Mouse (Mus musculus) heart, embryonic 13.5 days (tissue): ENCODE data around the gene Spint2. TPM values are rescaled to one million over a fixed set of nuclear protein-coding genes. Genes with fewer than 3 reads are reported as not detected.

Experiments
- ATAC-seq: fragments of 200-750 bp; cut with Nextera tagmentation; 2 replicates; pipeline ENCODE4 v1.8.0; 2017; ENCODE audit warnings: moderate TSS enrichment; ENCODE audit not compliant: insufficient number of reproducible peaks, low FRiP score, low TSS enrichment; ENCODE audit errors: extremely low read depth
- H3K27ac ChIP-seq: fragments of 300-500 bp; sonication (generic); replicated peaks from 2 replicates; pipeline ENCODE4 v1.5.1; 2015; ENCODE audit warnings: moderate library complexity, mild to moderate bottlenecking, inconsistent platforms
- H3K27me3 ChIP-seq: fragments of 300-500 bp; sonication (generic); replicated peaks from 2 replicates; pipeline ENCODE4 v1.6.1; 2015; ENCODE audit warnings: mild to moderate bottlenecking, inconsistent platforms
- H3K36me3 ChIP-seq: fragments of 300-500 bp; sonication (generic); 2 replicates; pipeline ENCODE4 v1.6.1; 2015; ENCODE audit warnings: mild to moderate bottlenecking, inconsistent platforms
- H3K4me1 ChIP-seq: fragments of 300-500 bp; sonication (generic); 2 replicates; pipeline ENCODE4 v1.6.1; 2015; ENCODE audit warnings: inconsistent platforms
- H3K4me2 ChIP-seq: fragments of 300-500 bp; sonication (generic); 2 replicates; pipeline ENCODE4 v1.6.1; 2015; ENCODE audit warnings: inconsistent platforms, mild to moderate bottlenecking, moderate library complexity
- H3K4me3 ChIP-seq: fragments of 300-500 bp; sonication (generic); 2 replicates; pipeline ENCODE4 v1.5.1; 2015; ENCODE audit warnings: moderate library complexity, mild to moderate bottlenecking, inconsistent platforms
- H3K9ac ChIP-seq: fragments of 300-500 bp; sonication (generic); 2 replicates; pipeline ENCODE4 v1.6.1; 2015; ENCODE audit warnings: inconsistent platforms, mild to moderate bottlenecking, moderate library complexity
- H3K9me3 ChIP-seq: fragments of 300-500 bp; sonication (generic); 2 replicates; pipeline ENCODE4 v1.6.1; 2016; ENCODE audit warnings: inconsistent platforms
- WGBS: fragments of 180-500 bp; shearing (Covaris S2); methylation state at CpG from one replicate; pipeline ENCODE4 v1.1.7; 2015; ENCODE audit warnings: mixed read lengths; 5-methylcytosine and 5-hydroxymethylcytosine counted together
- polyA plus RNA-seq: library from polyadenylated mRNA; unstranded; fragments of >200 nt; fragmentation: Nextera tagmentation; extraction: Ambion mirVana; gene quantifications from 2 replicates; pipeline ENCODE4 v1.2.1, GENCODE M21; 2015

Gene Spint2
- 111 and 116 TPM in 2 replicates for polyA plus RNA-seq

DNA sequence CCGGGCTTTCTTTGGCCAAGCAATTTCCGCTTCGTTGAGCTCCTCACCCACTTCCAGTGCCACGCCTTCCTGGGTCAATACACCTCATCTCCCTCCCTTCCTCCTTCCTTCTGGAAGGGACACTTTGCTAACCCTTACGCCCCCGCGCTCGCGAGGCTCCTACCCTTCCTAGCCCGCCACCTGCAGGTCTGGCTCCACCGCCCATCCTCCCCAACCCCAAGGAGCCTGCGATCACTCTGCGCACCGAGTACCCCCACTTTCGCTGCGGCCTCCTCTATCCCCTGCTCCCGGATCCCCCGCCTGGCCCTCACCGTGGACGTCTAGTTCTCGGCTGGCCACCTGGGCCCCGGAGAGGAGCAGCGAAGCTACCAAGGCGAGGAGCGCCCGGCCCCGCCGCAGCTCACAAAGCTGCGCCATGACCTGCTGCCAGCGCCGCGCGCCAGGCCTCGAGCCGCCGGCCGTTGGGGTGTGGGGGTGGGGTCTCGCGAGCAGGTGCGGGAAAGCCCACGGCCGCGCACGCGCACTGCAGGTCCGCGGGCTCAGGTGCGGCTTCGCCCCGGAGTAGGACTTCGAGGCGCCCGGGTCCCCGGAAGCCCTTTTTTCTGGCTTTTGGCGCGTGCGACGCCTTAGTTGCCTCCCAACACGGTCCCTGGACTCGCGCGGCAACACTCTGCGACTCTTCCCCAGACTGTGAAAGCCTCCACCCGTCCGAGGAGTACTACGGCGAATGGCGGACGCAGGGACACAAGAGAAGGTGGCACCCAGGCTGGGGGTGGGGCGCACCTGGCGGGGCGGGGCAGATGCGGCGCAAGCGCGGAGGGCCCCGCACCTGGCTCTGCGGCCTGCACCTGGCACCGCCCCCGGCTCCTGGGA lies at the start of gene Spint2:
Spint2 (minus strand) TSS at position 712 of the 873 bp plus-strand sequence.
- Histone ChIP-seq H3K27ac (peak within 1 kb of the TSS; percentile 67), H3K36me3 (no peaks in the 10 kb centered on the region), H3K9ac (peak within 1 kb of the TSS; percentile 86), H3K4me1 (peaks cover 38% of the 10 kb centered on the region), H3K4me3 (peak within 1 kb of the TSS; percentile 71), H3K9me3 (no peaks in the 10 kb centered on the region), H3K4me2 (peak within 1 kb of the TSS; percentile 98), H3K27me3 (peaks cover 54% of the 10 kb centered on the region)
- WGBS: under 1% methylated on average over 76 of the region's 80 CpGs
- ATAC-seq: peak; percentile 43; the same call in 1 of the 2 replicates

DNA sequence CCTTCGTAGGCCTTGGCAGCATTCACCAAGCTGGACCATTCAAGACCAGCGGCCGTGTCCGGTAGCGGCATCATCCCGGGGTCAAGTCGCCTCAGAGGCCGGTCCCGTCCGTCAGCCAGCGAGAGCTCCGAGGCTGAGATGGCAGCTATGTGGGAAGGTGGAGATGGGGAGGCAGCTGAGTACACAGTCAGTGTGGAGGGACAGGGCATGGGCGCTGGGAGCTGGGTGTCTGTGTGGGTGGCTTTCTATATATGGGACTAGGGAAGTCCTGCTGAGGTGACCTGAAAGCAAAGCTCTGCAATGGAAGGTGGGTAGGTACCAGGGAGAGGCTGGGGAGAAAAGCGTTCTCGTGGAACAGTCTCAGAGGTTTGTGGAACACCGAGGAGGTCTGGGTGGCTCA lies 47.3 kb upstream of the Spint2 start:
- H3K4me3 ChIP-seq: no peak overlapping the region
- WGBS: 89% methylated on average over 16 of the region's 16 CpGs
- no peak overlapping the region for H3K27ac ChIP-seq
- ATAC-seq: no peak
- H3K4me1 ChIP-seq: no peaks in the 10 kb centered on the region
- H3K36me3 ChIP-seq: peaks cover 22% of the 10 kb centered on the region
- no peak overlapping the region for H3K4me2 ChIP-seq
- H3K9ac ChIP-seq: no peak overlapping the region
- H3K27me3 ChIP-seq: no peaks in the 10 kb centered on the region
- no peaks in the 10 kb centered on the region for H3K9me3 ChIP-seq

DNA sequence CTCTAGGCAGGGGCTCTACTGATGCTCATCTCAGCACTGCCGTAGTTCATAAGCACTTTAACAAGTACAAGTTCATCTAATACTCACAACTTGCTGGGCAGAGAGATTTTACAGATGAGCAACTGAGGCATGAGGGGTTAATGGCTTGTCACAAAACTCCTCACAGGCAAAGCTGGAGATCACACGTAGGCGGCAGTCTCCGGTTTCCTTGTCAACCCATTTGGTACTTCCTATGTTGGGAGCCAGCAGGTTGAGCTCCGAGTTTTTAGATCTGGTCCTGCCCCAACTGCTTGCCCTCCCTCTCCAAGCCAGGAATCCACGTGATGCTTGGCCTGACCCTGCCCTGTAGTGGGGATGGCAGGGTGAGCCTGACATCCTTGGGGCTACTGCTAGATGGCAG lies 45.4 kb upstream of the Spint2 start:
- Histone ChIP-seq H3K4me2 (no peak overlapping the region), H3K4me3 (no peak overlapping the region), H3K9me3 (no peaks in the 10 kb centered on the region), H3K36me3 (peaks cover 24% of the 10 kb centered on the region), H3K9ac (no peak overlapping the region), H3K27me3 (0 out of 2 replicates have a peak, but pooled peaks cover under 1% of the 10 kb centered on the region), H3K27ac (no peak overlapping the region), H3K4me1 (no peaks in the 10 kb centered on the region)
- 79% methylated on average over 6 of the region's 6 CpGs for WGBS
- no peak for ATAC-seq

DNA sequence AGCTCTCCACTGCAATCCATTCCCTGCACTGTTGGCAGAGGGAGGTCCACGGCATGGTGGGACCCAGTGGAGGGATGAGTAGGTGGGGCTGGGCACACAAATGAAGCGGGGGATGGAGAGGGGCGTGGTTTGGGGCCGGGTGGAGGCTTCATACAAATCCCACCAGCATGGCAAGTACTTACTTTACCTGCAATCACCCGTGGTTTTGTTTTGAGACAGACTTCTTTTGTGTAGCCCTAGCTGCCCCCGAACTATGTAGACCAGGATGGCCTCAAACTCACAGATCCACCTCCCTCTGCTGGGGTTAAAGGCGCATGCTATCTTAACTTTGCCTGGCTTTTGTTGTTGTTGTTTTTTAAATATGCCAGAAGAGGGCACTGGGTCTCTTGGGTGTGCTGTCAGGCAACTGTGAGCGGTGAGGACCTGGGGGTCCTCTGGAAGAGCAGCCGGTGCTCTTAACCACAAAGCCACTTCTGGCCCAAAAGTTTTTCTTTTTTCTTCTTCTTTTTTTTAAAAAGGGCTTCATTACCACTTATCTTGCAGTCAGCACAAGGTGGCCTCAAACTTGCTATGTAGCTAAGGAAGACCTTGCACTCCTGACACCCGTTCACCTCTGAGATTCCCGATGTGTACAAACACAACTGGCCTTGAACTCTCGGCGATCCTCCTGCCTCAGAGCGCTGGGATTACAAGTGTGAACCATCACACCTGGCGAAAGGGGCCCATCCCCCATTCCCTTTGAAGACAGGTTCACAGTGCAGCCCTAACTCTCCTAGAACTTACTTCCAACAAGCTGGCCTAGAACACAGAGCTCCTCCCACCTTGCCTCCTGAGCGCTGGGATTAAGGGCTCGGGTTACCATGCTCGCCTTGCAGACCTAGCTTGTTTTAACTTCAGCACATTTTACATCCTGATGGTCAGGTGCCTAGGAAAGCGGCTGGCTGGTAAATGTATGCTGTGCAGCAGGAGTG lies 37.9 kb upstream of the Spint2 start:
- no peak for ATAC-seq
- 14% methylated on average over 19 of the region's 19 CpGs for WGBS
- Histone ChIP-seq H3K9me3 (no peaks in the 10 kb centered on the region), H3K4me1 (peaks cover 33% of the 10 kb centered on the region), H3K27ac (no peak overlapping the region), H3K4me3 (peak overlapping the region; percentile 10), H3K9ac (peak overlapping the region; percentile 6; the same call in 1 of the 2 replicates), H3K36me3 (peaks cover 9% of the 10 kb centered on the region; the same call in 1 of the 2 replicates), H3K27me3 (peaks cover 62% of the 10 kb centered on the region), H3K4me2 (peak overlapping the region; percentile 51)

DNA sequence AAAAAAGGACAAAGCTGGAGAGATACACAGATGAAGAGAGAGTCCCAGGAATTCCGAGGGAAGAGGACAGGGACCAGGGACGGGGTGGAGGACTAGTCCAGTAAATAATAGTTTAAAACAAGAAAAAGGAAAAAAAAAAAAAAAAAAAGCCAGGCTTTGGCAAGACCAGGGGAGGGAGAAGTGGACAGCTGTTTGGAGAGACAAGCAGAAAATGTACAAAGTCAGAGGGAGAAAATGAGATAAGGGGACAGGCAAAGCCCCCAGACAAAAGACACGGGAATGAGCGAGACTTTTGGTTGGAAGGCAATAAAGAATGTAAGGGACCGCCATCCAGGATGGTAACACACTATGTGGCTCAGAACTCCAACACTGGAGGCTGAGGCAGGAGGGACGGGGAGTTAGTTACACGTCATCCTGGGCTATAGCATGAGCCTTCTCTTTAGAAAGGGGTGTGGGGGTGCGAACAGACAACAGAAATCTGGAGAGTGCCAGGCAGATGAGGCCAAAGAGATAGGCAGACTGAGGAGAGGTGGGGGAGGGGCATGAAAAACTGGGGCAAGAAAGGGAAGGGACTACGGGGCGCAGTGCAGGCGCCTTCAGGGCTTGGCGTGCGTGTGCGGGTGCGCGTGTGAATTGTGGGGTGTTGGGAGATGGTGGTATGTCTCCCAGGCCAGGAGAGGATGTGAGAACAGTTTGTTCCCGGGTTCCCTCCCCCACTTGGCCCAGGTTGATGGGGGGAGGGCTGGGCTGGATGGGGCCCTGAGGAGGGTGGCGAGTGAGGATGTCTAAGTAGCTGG lies 36.6 kb upstream of the Spint2 start:
- WGBS: 3% methylated on average over 18 of the region's 18 CpGs

DNA sequence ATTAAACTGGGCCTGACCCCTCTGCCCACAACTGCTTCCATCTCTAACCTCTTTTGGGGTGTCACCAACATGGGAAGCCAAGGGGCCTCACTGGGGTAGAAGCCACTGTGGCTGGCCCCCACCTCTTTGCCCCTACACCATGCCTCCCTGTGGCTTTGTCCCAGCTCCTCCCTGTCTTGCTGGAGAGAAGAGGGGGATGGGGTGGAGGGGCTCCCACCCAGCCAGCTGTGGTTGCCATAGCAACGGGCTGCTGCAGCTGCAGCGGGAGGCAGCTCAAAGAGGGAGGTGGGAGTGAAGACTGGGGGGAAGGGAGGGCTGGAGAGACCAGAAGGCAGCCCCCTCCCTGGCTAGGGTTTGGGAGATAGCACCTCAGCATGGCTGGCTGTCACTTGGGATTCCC lies 35.8 kb upstream of the Spint2 start:
- Histone ChIP-seq H3K27ac (peak overlapping the region; percentile 40), H3K4me1 (peaks cover 33% of the 10 kb centered on the region), H3K9me3 (no peaks in the 10 kb centered on the region), H3K27me3 (peaks cover 69% of the 10 kb centered on the region), H3K9ac (peak overlapping the region; percentile 37; the same call in 1 of the 2 replicates), H3K36me3 (no peaks in the 10 kb centered on the region), H3K4me3 (no peak overlapping the region), H3K4me2 (peak overlapping the region; percentile 51)
- WGBS: 0% methylated on average over 2 of the region's 2 CpGs
- ATAC-seq: no peak

More for the DNA sequence above, 36.6 kb upstream of the Spint2 start:
- peak overlapping the region; percentile 10 for H3K4me3 ChIP-seq
- H3K4me2 ChIP-seq: peak overlapping the region; percentile 51
- H3K9ac ChIP-seq: peak overlapping the region; percentile 51; the same call in 1 of the 2 replicates
- H3K4me1 ChIP-seq: peaks cover 33% of the 10 kb centered on the region
- peak overlapping the region; percentile 40; the same call in 1 of the 2 replicates for H3K27ac ChIP-seq
- no peaks in the 10 kb centered on the region for H3K36me3 ChIP-seq
- peaks cover 69% of the 10 kb centered on the region for H3K27me3 ChIP-seq
- ATAC-seq: no peak
- H3K9me3 ChIP-seq: no peaks in the 10 kb centered on the region

DNA sequence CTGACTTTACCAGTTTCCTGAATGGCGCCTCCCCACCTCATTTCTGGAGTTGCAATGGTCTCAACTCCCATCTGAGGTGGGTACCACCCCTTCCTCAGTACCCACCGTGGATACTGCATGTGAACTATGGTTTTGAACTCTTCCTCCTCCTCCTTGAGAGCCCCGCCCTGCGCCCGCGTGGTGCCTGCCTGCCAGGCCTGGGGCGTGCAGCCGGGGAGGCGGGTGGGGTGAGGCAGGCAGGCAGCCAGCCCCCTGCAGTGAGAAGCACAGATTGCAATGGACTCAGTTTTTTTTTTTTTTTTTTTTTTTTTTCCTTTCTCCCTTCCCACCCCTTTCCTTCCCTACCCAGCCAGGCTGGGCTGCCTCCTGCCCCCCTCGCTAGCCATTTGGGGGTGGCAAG lies 35.3 kb upstream of the Spint2 start:
- no peak overlapping the region for H3K4me3 ChIP-seq
- 7% methylated on average over 10 of the region's 10 CpGs for WGBS
- H3K9ac ChIP-seq: peak overlapping the region; percentile 37; the same call in 1 of the 2 replicates
- H3K4me2 ChIP-seq: peak overlapping the region; percentile 51
- H3K4me1 ChIP-seq: peaks cover 33% of the 10 kb centered on the region
- ATAC-seq: peak; percentile 8; the same call in 1 of the 2 replicates
- no peaks in the 10 kb centered on the region for H3K9me3 ChIP-seq
- peak overlapping the region; percentile 40 for H3K27ac ChIP-seq
- peaks cover 72% of the 10 kb centered on the region for H3K27me3 ChIP-seq
- no peaks in the 10 kb centered on the region for H3K36me3 ChIP-seq

DNA sequence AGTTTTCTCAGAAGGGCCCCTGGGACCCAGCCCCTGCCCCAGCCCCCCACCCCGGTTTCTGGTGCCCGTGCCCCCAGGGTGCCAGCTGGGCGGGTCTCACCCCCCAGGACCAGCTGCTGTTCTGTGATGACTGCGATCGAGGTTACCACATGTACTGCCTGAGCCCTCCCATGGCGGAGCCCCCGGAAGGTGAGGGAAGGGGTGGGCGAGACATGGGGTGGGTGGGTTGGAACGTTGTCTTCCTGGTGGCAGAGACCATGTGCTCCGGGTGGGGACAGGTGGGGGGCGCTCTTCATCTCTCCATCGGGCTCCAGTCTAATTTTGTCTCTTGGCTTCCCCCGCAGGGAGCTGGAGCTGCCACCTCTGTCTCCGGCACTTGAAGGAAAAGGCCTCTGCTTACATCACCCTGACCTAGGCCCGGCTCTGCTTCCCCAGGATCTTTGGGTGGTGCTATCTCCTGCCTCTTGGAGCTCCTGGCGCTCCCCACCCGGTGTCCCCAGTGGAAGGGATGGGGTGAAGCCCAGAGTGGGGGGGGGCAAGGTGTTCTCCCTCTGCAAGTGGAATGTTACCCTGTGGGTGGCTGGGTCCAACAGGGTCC lies 34.5 kb upstream of the Spint2 start:
- Histone ChIP-seq H3K36me3 (no peaks in the 10 kb centered on the region), H3K4me1 (peaks cover 33% of the 10 kb centered on the region), H3K4me3 (no peak overlapping the region), H3K9ac (no peak overlapping the region), H3K9me3 (no peaks in the 10 kb centered on the region), H3K27me3 (peaks cover 73% of the 10 kb centered on the region), H3K4me2 (no peak overlapping the region), H3K27ac (0 out of 2 replicates have a peak overlapping the region, but pooled peaks have one; percentile 32)
- WGBS: 47% methylated on average over 17 of the region's 17 CpGs
- ATAC-seq: no peak

DNA sequence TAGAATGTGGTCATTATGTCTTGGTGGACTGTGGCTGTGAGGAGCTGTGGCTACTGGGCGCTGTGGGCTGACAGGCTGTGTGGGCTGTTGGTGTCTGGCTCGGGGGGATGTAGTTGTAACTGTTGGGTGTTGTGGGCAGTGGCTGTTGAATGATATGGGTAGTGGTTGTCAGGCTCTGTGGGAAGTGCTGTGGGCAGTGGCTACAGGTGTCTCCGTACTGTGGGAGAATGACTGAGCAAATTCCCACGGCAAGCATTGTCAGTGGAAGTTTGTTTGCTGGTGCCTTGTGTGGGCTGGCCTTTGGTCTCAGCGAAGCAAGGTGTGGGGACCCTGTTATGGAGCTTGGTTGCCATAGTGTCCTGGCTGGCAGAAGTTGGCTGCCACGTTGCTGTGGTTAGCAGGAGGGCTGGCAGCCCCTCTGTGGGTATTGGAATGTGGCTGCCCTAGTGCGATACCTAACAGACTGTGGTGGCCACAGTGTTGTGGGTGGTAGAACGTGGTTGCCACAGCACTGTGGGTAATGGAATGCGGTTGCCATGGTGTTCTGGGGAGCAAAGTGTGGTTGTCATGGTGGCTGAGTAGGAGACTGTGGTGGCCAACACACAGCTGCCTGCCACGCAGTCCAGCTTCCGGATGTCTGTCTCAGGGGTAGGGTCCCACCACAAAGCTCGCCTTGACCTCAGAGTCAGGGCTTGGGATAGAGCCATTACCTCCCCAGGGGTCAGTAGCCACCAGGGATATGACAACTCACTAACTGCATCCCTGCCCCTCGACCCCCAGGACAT lies 33.3 kb upstream of the Spint2 start:
- Histone ChIP-seq H3K4me3 (no peak overlapping the region), H3K4me1 (peaks cover 33% of the 10 kb centered on the region), H3K9me3 (no peaks in the 10 kb centered on the region), H3K4me2 (no peak overlapping the region), H3K9ac (no peak overlapping the region), H3K27ac (no peak overlapping the region), H3K36me3 (no peaks in the 10 kb centered on the region), H3K27me3 (peaks cover 80% of the 10 kb centered on the region)
- ATAC-seq: no peak
- WGBS: 72% methylated on average over 13 of the region's 13 CpGs
